Mouse (Mus musculus): ENCODE measurements around the gene Agtpbp1. TPM values are rescaled to one million over a fixed set of nuclear protein-coding genes. Genes with fewer than 3 reads are reported as not detected.

Gene Agtpbp1
- total and polyA plus RNA-seq, 2 experiments from 2014 or later: 12.4 to 21.7 TPM

- no peaks in the 10 kb centered on the region for H3K9me3 ChIP-seq (replicated peaks; ENCODE audit: control insufficient read depth, low read length)
- ATAC-seq (ENCODE audit: insufficient read depth, low read depth) (no peak), DNase-seq (ENCODE audit: low spot score) (no peak)
- H3K4me2 ChIP-seq (ENCODE audit: low read depth, low read length): no peak overlapping the region
- no peak overlapping the region for H3K4me3 ChIP-seq (ENCODE audit: low read depth, low read length)
- 0 out of 2 replicates have a peak, but pooled peaks cover 3% of the 10 kb centered on the region for H3K4me1 ChIP-seq (ENCODE audit: control insufficient read depth, insufficient read depth)
- peaks cover 11% of the 10 kb centered on the region for H3K36me3 ChIP-seq (replicated peaks; ENCODE audit: control insufficient read depth, insufficient read depth, low read length)
- WGBS: 77% methylated on average over 5 of the region's 5 CpGs
- H3K27me3 ChIP-seq (ENCODE audit: control insufficient read depth, insufficient read depth, low read length): no peaks in the 10 kb centered on the region
- H3K27ac ChIP-seq (ENCODE audit: low read depth): no peak overlapping the region
- H3K9ac ChIP-seq (replicated peaks; ENCODE audit: low read depth, low read length): no peak overlapping the region
- TF ChIP-seq EP300 (IDR thresholded peaks at IDR 0.05; ENCODE audit: low read depth): no peak
Measured at GRCm38 (mm10) chr13:59540030-59540429, 45.0 kb downstream of the Agtpbp1 start.

GRCm38 (mm10) chr13:59538661-59539060 is 46.4 kb downstream of the Agtpbp1 start:
- Histone ChIP-seq H3K27ac (ENCODE audit: low read depth) (no peak overlapping the region), H3K4me3 (ENCODE audit: low read depth, low read length) (no peak overlapping the region), H3K27me3 (ENCODE audit: control insufficient read depth, insufficient read depth, low read length) (no peaks in the 10 kb centered on the region), H3K4me1 (ENCODE audit: control insufficient read depth, insufficient read depth) (no peaks in the 10 kb centered on the region), H3K9ac (replicated peaks; ENCODE audit: low read depth, low read length) (no peak overlapping the region), H3K36me3 (replicated peaks; ENCODE audit: control insufficient read depth, insufficient read depth, low read length) (peaks cover 24% of the 10 kb centered on the region), H3K9me3 (replicated peaks; ENCODE audit: control insufficient read depth, low read length) (no peaks in the 10 kb centered on the region), H3K4me2 (ENCODE audit: low read depth, low read length) (no peak overlapping the region)
- DNase-seq (ENCODE audit: low spot score) (no peak), ATAC-seq (ENCODE audit: insufficient read depth, low read depth) (no peak)
- WGBS: 87% methylated on average over 5 of the region's 5 CpGs
- no peak for TF ChIP-seq EP300 (IDR thresholded peaks at IDR 0.05; ENCODE audit: low read depth)

GRCm38 (mm10) chr13:59536631-59537030 is 48.4 kb downstream of the Agtpbp1 start:
- Histone ChIP-seq H3K27me3 (ENCODE audit: control insufficient read depth, insufficient read depth, low read length) (no peaks in the 10 kb centered on the region), H3K4me3 (ENCODE audit: low read depth, low read length) (no peak overlapping the region), H3K9me3 (replicated peaks; ENCODE audit: control insufficient read depth, low read length) (no peaks in the 10 kb centered on the region), H3K4me1 (ENCODE audit: control insufficient read depth, insufficient read depth) (no peaks in the 10 kb centered on the region), H3K36me3 (replicated peaks; ENCODE audit: control insufficient read depth, insufficient read depth, low read length) (peaks cover 44% of the 10 kb centered on the region), H3K27ac (ENCODE audit: low read depth) (no peak overlapping the region), H3K4me2 (ENCODE audit: low read depth, low read length) (no peak overlapping the region), H3K9ac (replicated peaks; ENCODE audit: low read depth, low read length) (no peak overlapping the region)
- ATAC-seq (ENCODE audit: insufficient read depth, low read depth) (no peak), DNase-seq (ENCODE audit: low spot score) (no peak)
- WGBS: 73% methylated on average over 2 of the region's 2 CpGs
- TF ChIP-seq EP300 (IDR thresholded peaks at IDR 0.05; ENCODE audit: low read depth): no peak
- no peak for TF ChIP-seq CTCF (IDR thresholded peaks at IDR 0.05; ENCODE audit: low read depth)

- 90% methylated on average over 6 of the region's 6 CpGs for WGBS
- H3K36me3 ChIP-seq (replicated peaks; ENCODE audit: control insufficient read depth, insufficient read depth, low read length): peaks cover 51% of the 10 kb centered on the region
- no peak for DNase-seq (ENCODE audit: low spot score)
- H3K27ac ChIP-seq (ENCODE audit: low read depth): no peak overlapping the region
- no peak overlapping the region for H3K4me2 ChIP-seq (ENCODE audit: low read depth, low read length)
- H3K4me3 ChIP-seq (ENCODE audit: low read depth, low read length): no peak overlapping the region
- ATAC-seq (ENCODE audit: insufficient read depth, low read depth): no peak
- no peaks in the 10 kb centered on the region for H3K9me3 ChIP-seq (replicated peaks; ENCODE audit: control insufficient read depth, low read length)
- TF ChIP-seq EP300 (IDR thresholded peaks at IDR 0.05; ENCODE audit: low read depth): no peak
- no peak for TF ChIP-seq CTCF (IDR thresholded peaks at IDR 0.05; ENCODE audit: low read depth)
- no peaks in the 10 kb centered on the region for H3K27me3 ChIP-seq (ENCODE audit: control insufficient read depth, insufficient read depth, low read length)
- H3K9ac ChIP-seq (replicated peaks; ENCODE audit: low read depth, low read length): no peak overlapping the region
- no peaks in the 10 kb centered on the region for H3K4me1 ChIP-seq (ENCODE audit: control insufficient read depth, insufficient read depth)
Measured at GRCm38 (mm10) chr13:59535746-59536145, 49.3 kb downstream of the Agtpbp1 start.

- H3K27me3 ChIP-seq (ENCODE audit: control insufficient read depth, insufficient read depth, low read length): no peaks in the 10 kb centered on the region
- no peak for ATAC-seq (ENCODE audit: insufficient read depth, low read depth)
- TF ChIP-seq CTCF (IDR thresholded peaks at IDR 0.05; ENCODE audit: low read depth): no peak
- no peak for TF ChIP-seq EP300 (IDR thresholded peaks at IDR 0.05; ENCODE audit: low read depth)
- no peak for DNase-seq (ENCODE audit: low spot score)
- H3K27ac ChIP-seq (ENCODE audit: low read depth): no peak overlapping the region
- H3K4me3 ChIP-seq (ENCODE audit: low read depth, low read length): no peak overlapping the region
- H3K36me3 ChIP-seq (replicated peaks; ENCODE audit: control insufficient read depth, insufficient read depth, low read length): peaks cover 51% of the 10 kb centered on the region
- H3K4me2 ChIP-seq (ENCODE audit: low read depth, low read length): no peak overlapping the region
- H3K9me3 ChIP-seq (replicated peaks; ENCODE audit: control insufficient read depth, low read length): no peaks in the 10 kb centered on the region
- no peaks in the 10 kb centered on the region for H3K4me1 ChIP-seq (ENCODE audit: control insufficient read depth, insufficient read depth)
- H3K9ac ChIP-seq (replicated peaks; ENCODE audit: low read depth, low read length): no peak overlapping the region
- 70% methylated on average over 4 of the region's 4 CpGs for WGBS
Measured at GRCm38 (mm10) chr13:59534301-59534700, 50.7 kb downstream of the Agtpbp1 start.

GRCm38 (mm10) chr13:59533331-59533730 is 51.7 kb downstream of the Agtpbp1 start:
- Histone ChIP-seq H3K4me3 (ENCODE audit: low read depth, low read length) (no peak overlapping the region), H3K9me3 (replicated peaks; ENCODE audit: control insufficient read depth, low read length) (no peaks in the 10 kb centered on the region), H3K27me3 (ENCODE audit: control insufficient read depth, insufficient read depth, low read length) (no peaks in the 10 kb centered on the region), H3K27ac (ENCODE audit: low read depth) (no peak overlapping the region), H3K9ac (replicated peaks; ENCODE audit: low read depth, low read length) (no peak overlapping the region), H3K4me2 (ENCODE audit: low read depth, low read length) (no peak overlapping the region), H3K4me1 (ENCODE audit: control insufficient read depth, insufficient read depth) (no peaks in the 10 kb centered on the region), H3K36me3 (replicated peaks; ENCODE audit: control insufficient read depth, insufficient read depth, low read length) (peaks cover 54% of the 10 kb centered on the region)
- WGBS: 78% methylated on average over 6 of the region's 6 CpGs
- no peak for ATAC-seq (ENCODE audit: insufficient read depth, low read depth)
- TF ChIP-seq CTCF (IDR thresholded peaks at IDR 0.05; ENCODE audit: low read depth) (no peak), EP300 (IDR thresholded peaks at IDR 0.05; ENCODE audit: low read depth) (no peak)
- DNase-seq (ENCODE audit: low spot score): no peak

Data from heart, postnatal 0 days (tissue).